Mouse (Mus musculus) thymus, postnatal 36 days (tissue): ENCODE results near the gene Mrc2.

Experiments
- DNase-seq, 2 experiments: peaks; one replicate each; pipeline ENCODE4 v3.0.0; 2022; ENCODE audit warnings: mixed read lengths in 2 of 2

Mrc2 gene

GRCm38 (mm10) chr11:105292124-105293071 is at the start of gene Mrc2:
Gene Mrc2 (plus strand): TSS chr11:105292643.
- DNase-seq = peak in 1 of 2 experiments; percentile 14

- no peak for DNase-seq
Observed at GRCm38 (mm10) chr11:105246369-105246768, 46.1 kb upstream of the Mrc2 start.

- DNase-seq = no peak
Observed at GRCm38 (mm10) chr11:105246785-105247184, 45.7 kb upstream of the Mrc2 start.

GRCm38 (mm10) chr11:105247321-105247720 is 45.1 kb upstream of the Mrc2 start:
- DNase-seq = no peak

- DNase-seq = no peak
Observed at GRCm38 (mm10) chr11:105259733-105260132, 32.7 kb upstream of the Mrc2 start.

GRCm38 (mm10) chr11:105261116-105261515 is 31.3 kb upstream of the Mrc2 start:
- DNase-seq = no peak

- no peak for DNase-seq
Observed at GRCm38 (mm10) chr11:105261601-105262351, 30.7 kb upstream of the Mrc2 start.

GRCm38 (mm10) chr11:105264506-105264905 is 27.9 kb upstream of the Mrc2 start:
- no peak for DNase-seq

- DNase-seq = no peak
Observed at GRCm38 (mm10) chr11:105264988-105265387, 27.5 kb upstream of the Mrc2 start.

- no peak for DNase-seq
Observed at GRCm38 (mm10) chr11:105270155-105270554, 22.3 kb upstream of the Mrc2 start.

- DNase-seq = no peak
Observed at GRCm38 (mm10) chr11:105280456-105280855, 12.0 kb upstream of the Mrc2 start.

GRCm38 (mm10) chr11:105281291-105281690 is 11.2 kb upstream of the Mrc2 start:
- no peak for DNase-seq

- no peak for DNase-seq
Observed at GRCm38 (mm10) chr11:105281763-105282459, 10.5 kb upstream of the Mrc2 start.

GRCm38 (mm10) chr11:105282460-105282859 is 10.0 kb upstream of the Mrc2 start:
- DNase-seq = no peak

GRCm38 (mm10) chr11:105283016-105283415 is 9.4 kb upstream of the Mrc2 start:
- no peak for DNase-seq

- no peak for DNase-seq
Observed at GRCm38 (mm10) chr11:105285720-105286119, 6.7 kb upstream of the Mrc2 start.

GRCm38 (mm10) chr11:105289403-105289802 is 3.0 kb upstream of the Mrc2 start:
- no peak for DNase-seq

GRCm38 (mm10) chr11:105291681-105292123 is 741 bp upstream of the Mrc2 start:
- DNase-seq = no peak

- DNase-seq = no peak
Observed at GRCm38 (mm10) chr11:105293101-105293581, 698 bp downstream of the Mrc2 start.

GRCm38 (mm10) chr11:105293901-105294494 is 1.6 kb downstream of the Mrc2 start:
- no peak for DNase-seq

GRCm38 (mm10) chr11:105296084-105296483 is 3.6 kb downstream of the Mrc2 start:
- DNase-seq = no peak

- DNase-seq = no peak
Observed at GRCm38 (mm10) chr11:105310197-105310596, 17.8 kb downstream of the Mrc2 start.
